Mouse (Mus musculus): ENCODE measurements around the gene Kcnip1. TPM values are rescaled to one million over a fixed set of nuclear protein-coding genes. Genes with fewer than 3 reads are reported as not detected.

Kcnip1 gene
- polyA plus RNA-seq, 1 experiment from 2014 or later: 0.54 TPM

- WGBS: 63% methylated on average over 7 of the region's 7 CpGs
- H3K4me2 ChIP-seq: no peak overlapping the region
- peaks cover 5% of the 10 kb centered on the region; the same call in 1 of the 2 replicates for H3K4me1 ChIP-seq (replicated peaks)
- no peak overlapping the region for H3K27ac ChIP-seq (ENCODE audit: poor library complexity, severe bottlenecking)
- ATAC-seq (ENCODE audit: insufficient number of reproducible peaks, low FRiP score): peak; percentile 36; the same call in 1 of the 2 replicates
- H3K9me3 ChIP-seq (replicated peaks): no peaks in the 10 kb centered on the region
- H3K27me3 ChIP-seq (replicated peaks): no peaks in the 10 kb centered on the region; the same call in 1 of the 2 replicates
- H3K36me3 ChIP-seq: no peaks in the 10 kb centered on the region
- no peak overlapping the region for H3K9ac ChIP-seq
- no peak overlapping the region for H3K4me3 ChIP-seq
Measured at GRCm38 (mm10) chr11:34010133-34010858, 17.3 kb upstream of the Kcnip1 start.

- H3K27ac ChIP-seq (ENCODE audit: poor library complexity, severe bottlenecking): no peak overlapping the region
Measured at GRCm38 (mm10) chr11:34009316-34010087, 16.6 kb upstream of the Kcnip1 start.

GRCm38 (mm10) chr11:34008702-34009101, 15.8 kb upstream of the Kcnip1 start:
- Histone ChIP-seq H3K9ac (no peak overlapping the region), H3K9me3 (replicated peaks) (no peaks in the 10 kb centered on the region), H3K4me3 (no peak overlapping the region), H3K36me3 (no peaks in the 10 kb centered on the region), H3K27ac (ENCODE audit: poor library complexity, severe bottlenecking) (no peak overlapping the region), H3K4me2 (no peak overlapping the region), H3K27me3 (replicated peaks) (no peaks in the 10 kb centered on the region; the same call in 1 of the 2 replicates), H3K4me1 (replicated peaks) (peaks cover 5% of the 10 kb centered on the region; the same call in 1 of the 2 replicates)
- WGBS: 41% methylated on average over 9 of the region's 9 CpGs
- no peak for ATAC-seq (ENCODE audit: insufficient number of reproducible peaks, low FRiP score)

More at GRCm38 (mm10) chr11:34009316-34010087, 16.6 kb upstream of the Kcnip1 start:
- Histone ChIP-seq H3K4me2 (no peak overlapping the region), H3K4me1 (replicated peaks) (peaks cover 5% of the 10 kb centered on the region; the same call in 1 of the 2 replicates), H3K36me3 (no peaks in the 10 kb centered on the region), H3K9me3 (replicated peaks) (no peaks in the 10 kb centered on the region), H3K27me3 (replicated peaks) (no peaks in the 10 kb centered on the region; the same call in 1 of the 2 replicates), H3K4me3 (no peak overlapping the region), H3K9ac (no peak overlapping the region)
- ATAC-seq (ENCODE audit: insufficient number of reproducible peaks, low FRiP score): no peak
- WGBS: 71% methylated on average over 12 of the region's 12 CpGs

GRCm38 (mm10) chr11:34008214-34008613, 15.3 kb upstream of the Kcnip1 start:
- Histone ChIP-seq H3K9me3 (replicated peaks) (no peaks in the 10 kb centered on the region), H3K9ac (no peak overlapping the region), H3K4me2 (no peak overlapping the region), H3K27ac (ENCODE audit: poor library complexity, severe bottlenecking) (no peak overlapping the region), H3K36me3 (no peaks in the 10 kb centered on the region), H3K4me1 (replicated peaks) (peaks cover 5% of the 10 kb centered on the region; the same call in 1 of the 2 replicates), H3K27me3 (replicated peaks) (no peaks in the 10 kb centered on the region; the same call in 1 of the 2 replicates), H3K4me3 (no peak overlapping the region)
- 66% methylated on average over 11 of the region's 11 CpGs for WGBS
- ATAC-seq (ENCODE audit: insufficient number of reproducible peaks, low FRiP score): no peak

- no peak overlapping the region for H3K4me2 ChIP-seq
- no peak overlapping the region for H3K27ac ChIP-seq (ENCODE audit: poor library complexity, severe bottlenecking)
- no peaks in the 10 kb centered on the region for H3K36me3 ChIP-seq
- no peaks in the 10 kb centered on the region; the same call in 1 of the 2 replicates for H3K27me3 ChIP-seq (replicated peaks)
- WGBS: 57% methylated on average over 2 of the region's 2 CpGs
- no peaks in the 10 kb centered on the region for H3K9me3 ChIP-seq (replicated peaks)
- H3K9ac ChIP-seq: no peak overlapping the region
- no peak for ATAC-seq (ENCODE audit: insufficient number of reproducible peaks, low FRiP score)
- no peak overlapping the region for H3K4me3 ChIP-seq
- peaks cover 5% of the 10 kb centered on the region; the same call in 1 of the 2 replicates for H3K4me1 ChIP-seq (replicated peaks)
Measured at GRCm38 (mm10) chr11:34007616-34008015, 14.7 kb upstream of the Kcnip1 start.

GRCm38 (mm10) chr11:34002593-34002965, 9.6 kb upstream of the Kcnip1 start:
- Histone ChIP-seq H3K36me3 (no peaks in the 10 kb centered on the region), H3K9ac (no peak overlapping the region), H3K4me1 (replicated peaks) (no peaks in the 10 kb centered on the region), H3K4me2 (no peak overlapping the region), H3K9me3 (replicated peaks) (no peaks in the 10 kb centered on the region), H3K27ac (ENCODE audit: poor library complexity, severe bottlenecking) (no peak overlapping the region), H3K27me3 (replicated peaks) (peaks cover 15% of the 10 kb centered on the region; the same call in 1 of the 2 replicates), H3K4me3 (no peak overlapping the region)
- 65% methylated on average over 5 of the region's 5 CpGs for WGBS
- ATAC-seq (ENCODE audit: insufficient number of reproducible peaks, low FRiP score): no peak

- no peak for ATAC-seq (ENCODE audit: insufficient number of reproducible peaks, low FRiP score)
- no peak overlapping the region for H3K9ac ChIP-seq
- no peak overlapping the region for H3K27ac ChIP-seq (ENCODE audit: poor library complexity, severe bottlenecking)
- H3K27me3 ChIP-seq (replicated peaks): peaks cover 16% of the 10 kb centered on the region; the same call in 1 of the 2 replicates
- WGBS: 6% methylated on average over 5 of the region's 5 CpGs
- H3K4me2 ChIP-seq: no peak overlapping the region
- H3K4me3 ChIP-seq: no peak overlapping the region
- H3K36me3 ChIP-seq: no peaks in the 10 kb centered on the region
- H3K9me3 ChIP-seq (replicated peaks): no peaks in the 10 kb centered on the region
- no peaks in the 10 kb centered on the region for H3K4me1 ChIP-seq (replicated peaks)
Measured at GRCm38 (mm10) chr11:34001938-34002592, 9.1 kb upstream of the Kcnip1 start.

GRCm38 (mm10) chr11:34000416-34000815, 7.5 kb upstream of the Kcnip1 start:
- H3K36me3 ChIP-seq: no peaks in the 10 kb centered on the region
- no peak for ATAC-seq (ENCODE audit: insufficient number of reproducible peaks, low FRiP score)
- no peaks in the 10 kb centered on the region for H3K9me3 ChIP-seq (replicated peaks)
- H3K27ac ChIP-seq (ENCODE audit: poor library complexity, severe bottlenecking): no peak overlapping the region
- H3K4me2 ChIP-seq: no peak overlapping the region
- no peak overlapping the region for H3K9ac ChIP-seq
- H3K4me1 ChIP-seq (replicated peaks): no peaks in the 10 kb centered on the region
- no peak overlapping the region for H3K4me3 ChIP-seq
- H3K27me3 ChIP-seq (replicated peaks): peaks cover 20% of the 10 kb centered on the region; the same call in 1 of the 2 replicates
- 69% methylated on average over 3 of the region's 3 CpGs for WGBS

GRCm38 (mm10) chr11:33998244-33998643, 5.3 kb upstream of the Kcnip1 start:
- Histone ChIP-seq H3K4me2 (no peak overlapping the region), H3K27ac (ENCODE audit: poor library complexity, severe bottlenecking) (no peak overlapping the region), H3K4me3 (no peak overlapping the region), H3K9me3 (replicated peaks) (no peaks in the 10 kb centered on the region), H3K9ac (no peak overlapping the region), H3K27me3 (replicated peaks) (peaks cover 34% of the 10 kb centered on the region), H3K4me1 (replicated peaks) (no peaks in the 10 kb centered on the region), H3K36me3 (no peaks in the 10 kb centered on the region)
- ATAC-seq (ENCODE audit: insufficient number of reproducible peaks, low FRiP score): no peak
- WGBS: 58% methylated on average over 10 of the region's 10 CpGs

GRCm38 (mm10) chr11:33993496-33993895, 544 bp upstream of the Kcnip1 start:
- peaks cover 41% of the 10 kb centered on the region for H3K27me3 ChIP-seq (replicated peaks)
- no peaks in the 10 kb centered on the region for H3K9me3 ChIP-seq (replicated peaks)
- no peak overlapping the region for H3K9ac ChIP-seq
- H3K27ac ChIP-seq (ENCODE audit: poor library complexity, severe bottlenecking): no peak overlapping the region
- no peak for ATAC-seq (ENCODE audit: insufficient number of reproducible peaks, low FRiP score)
- 49% methylated on average over 5 of the region's 5 CpGs for WGBS
- H3K4me3 ChIP-seq: no peak overlapping the region
- H3K4me2 ChIP-seq: peak overlapping the region; percentile 47; the same call in 1 of the 2 replicates
- H3K4me1 ChIP-seq (replicated peaks): peaks cover 19% of the 10 kb centered on the region
- H3K36me3 ChIP-seq: no peaks in the 10 kb centered on the region

GRCm38 (mm10) chr11:33990002-33990401, 3.0 kb downstream of the Kcnip1 start:
- 76% methylated on average over 5 of the region's 5 CpGs for WGBS
- peaks cover 30% of the 10 kb centered on the region for H3K27me3 ChIP-seq (replicated peaks)
- H3K4me1 ChIP-seq (replicated peaks): peaks cover 19% of the 10 kb centered on the region
- H3K9ac ChIP-seq: no peak overlapping the region
- H3K4me3 ChIP-seq: no peak overlapping the region
- ATAC-seq (ENCODE audit: insufficient number of reproducible peaks, low FRiP score): no peak
- no peaks in the 10 kb centered on the region for H3K36me3 ChIP-seq
- no peak overlapping the region for H3K4me2 ChIP-seq
- H3K27ac ChIP-seq (ENCODE audit: poor library complexity, severe bottlenecking): no peak overlapping the region
- H3K9me3 ChIP-seq (replicated peaks): no peaks in the 10 kb centered on the region

Measured in heart, embryonic 12.5 days (tissue).